Mouse (Mus musculus) midbrain, embryonic 14.5 days (tissue): ENCODE data around the gene Psmf1. TPM values are rescaled to one million over a fixed set of nuclear protein-coding genes. Genes with fewer than 3 reads are reported as not detected.
A peak's percentile ranks its signal among the peaks of the same experiment; 100 is the strongest.

ENCODE experiments used
- ATAC-seq: fragments of 200-750 bp; cut with Nextera tagmentation; 2 replicates; pipeline ENCODE4 v1.8.0; 2017; ENCODE audit warnings: moderate number of reproducible peaks, moderate library complexity; ENCODE audit not compliant: low FRiP score, low TSS enrichment
- DNase-seq: peaks from one replicate; pipeline ENCODE4 v3.0.0-alpha.2; 2015
- H3K27ac ChIP-seq: fragments of 300-500 bp; sonication (generic); replicated peaks from 2 replicates; pipeline ENCODE4 v1.5.1; 2014; ENCODE audit warnings: mild to moderate bottlenecking, low read depth, low read length, moderate library complexity
- H3K27me3 ChIP-seq: fragments of 300-500 bp; sonication (generic); 2 replicates; pipeline ENCODE4 v1.6.1; 2014; ENCODE audit warnings: low read length, control low read depth, mixed read lengths; ENCODE audit not compliant: control insufficient read depth, insufficient read depth
- H3K36me3 ChIP-seq: fragments of 300-500 bp; sonication (generic); 2 replicates; pipeline ENCODE4 v1.6.1; 2014; ENCODE audit warnings: low read length, control low read depth; ENCODE audit not compliant: control insufficient read depth, insufficient read depth
- H3K4me1 ChIP-seq: fragments of 300-500 bp; sonication (generic); 2 replicates; pipeline ENCODE4 v1.6.1; 2014; ENCODE audit warnings: mild to moderate bottlenecking, antibody characterized with exemption, low read length, control low read depth; ENCODE audit not compliant: control insufficient read depth, insufficient read depth
- H3K4me2 ChIP-seq: fragments of 300-500 bp; sonication (generic); 2 replicates; pipeline ENCODE4 v1.6.1; 2014; ENCODE audit warnings: mild to moderate bottlenecking, low read length, moderate library complexity
- H3K4me3 ChIP-seq: fragments of 300-500 bp; sonication (generic); replicated peaks from 2 replicates; pipeline ENCODE4 v1.5.1; 2014; ENCODE audit warnings: low read depth, low read length
- H3K9ac ChIP-seq: fragments of 300-500 bp; sonication (generic); replicated peaks from 2 replicates; pipeline ENCODE4 v1.6.1; 2014; ENCODE audit warnings: mild to moderate bottlenecking, low read length, moderate library complexity
- H3K9me3 ChIP-seq: fragments of 300-500 bp; sonication (generic); 2 replicates; pipeline ENCODE4 v1.6.1; 2016; ENCODE audit warnings: low read length, control low read depth, mixed read lengths; ENCODE audit not compliant: control insufficient read depth
- WGBS: fragments of 180-500 bp; shearing (Covaris S2); extraction: QIAGEN DNeasy Blood & Tissue Kit; methylation state at CpG from one replicate; pipeline ENCODE4 v1.1.7; 2014; 5-methylcytosine and 5-hydroxymethylcytosine counted together
- polyA plus RNA-seq: library from polyadenylated mRNA; unstranded; fragments of >200 nt; fragmentation: Nextera tagmentation; extraction: Ambion mirVana; gene quantifications from 2 replicates; pipeline ENCODE4 v1.2.1, GENCODE M21; 2014

Gene Psmf1
- polyA plus RNA-seq, 1 experiment from 2014 or later = 69.1 TPM

DNA sequence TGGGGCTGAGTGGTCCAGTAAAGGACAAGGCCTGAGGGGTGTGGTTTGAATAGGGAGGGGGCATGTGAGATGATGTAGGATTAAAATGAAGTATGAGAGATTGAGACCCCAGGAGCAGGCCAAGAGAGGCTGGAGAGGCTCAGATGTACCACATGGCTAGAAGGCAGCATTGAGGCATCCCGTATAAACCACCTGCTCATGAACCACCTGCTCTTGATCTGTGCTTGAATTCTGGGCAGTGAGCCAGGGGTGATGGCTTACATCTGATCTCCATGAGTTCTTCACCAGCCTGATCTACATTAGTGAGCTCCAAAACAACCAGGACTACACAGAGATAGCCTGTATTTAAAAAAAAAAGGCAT is 73.0 kb downstream of the Psmf1 start:
- no peak overlapping the region for H3K4me3 ChIP-seq
- no peaks in the 10 kb centered on the region for H3K36me3 ChIP-seq
- no peak overlapping the region for H3K4me2 ChIP-seq
- H3K4me1 ChIP-seq = no peaks in the 10 kb centered on the region
- DNase-seq (no peak), ATAC-seq (no peak)
- WGBS = 71% methylated on average over 1 of the region's 1 CpGs
- H3K27me3 ChIP-seq = no peaks in the 10 kb centered on the region
- H3K9me3 ChIP-seq = no peaks in the 10 kb centered on the region
- no peak overlapping the region for H3K27ac ChIP-seq
- no peak overlapping the region for H3K9ac ChIP-seq

DNA sequence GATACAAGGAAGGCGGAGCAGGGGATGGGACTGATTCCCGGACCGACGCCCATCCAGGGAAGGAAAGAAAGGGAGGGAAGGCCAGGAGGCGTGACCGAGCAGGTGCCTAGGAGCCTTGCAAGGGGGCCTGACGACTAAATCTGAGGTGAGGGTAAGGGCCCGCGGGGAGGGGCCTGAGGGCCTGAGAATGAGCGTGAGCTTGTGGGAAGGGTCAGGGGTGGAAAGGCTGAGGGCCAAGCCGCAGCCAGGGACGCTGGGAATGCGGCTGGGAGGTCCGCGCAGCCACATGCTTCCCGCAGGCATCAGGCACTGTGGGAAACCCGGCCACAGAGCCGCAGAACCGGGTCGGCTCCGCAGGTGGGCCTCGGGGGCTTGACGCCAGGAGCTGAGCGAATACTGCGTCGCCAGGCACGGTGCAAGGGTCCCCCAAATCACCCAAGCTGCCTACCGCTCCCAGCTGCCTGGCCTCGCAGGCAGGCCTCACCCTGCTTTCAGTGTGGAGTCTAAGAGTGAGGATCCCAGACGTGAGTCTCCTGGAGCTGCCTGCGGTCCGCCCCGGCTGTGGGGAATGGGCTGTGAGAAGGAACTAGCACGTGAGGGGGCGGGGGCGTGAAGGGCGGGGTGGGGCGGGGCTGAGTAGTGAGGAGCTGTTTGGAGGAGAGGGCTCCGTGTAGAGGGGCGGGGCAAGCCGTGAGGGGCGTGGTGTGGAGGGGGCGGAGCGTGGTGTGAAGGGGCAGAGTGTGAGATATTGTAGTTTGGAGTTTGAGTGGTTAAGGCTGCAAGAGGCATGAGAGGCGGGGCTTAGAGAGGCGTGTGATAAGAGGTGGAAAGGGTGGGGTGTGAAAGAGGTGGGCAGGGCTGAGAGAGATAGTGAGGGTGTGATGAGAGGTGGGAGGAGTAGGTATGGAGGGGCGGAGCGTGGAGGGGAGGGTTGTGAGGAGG is 73.7 kb downstream of the Psmf1 start:
- H3K4me1 ChIP-seq = no peaks in the 10 kb centered on the region
- H3K4me3 ChIP-seq = peak overlapping the region; percentile 4; the same call in 1 of the 2 replicates
- no peak for DNase-seq
- ATAC-seq = peak; percentile 63
- peak overlapping the region; percentile 41 for H3K4me2 ChIP-seq
- no peaks in the 10 kb centered on the region for H3K27me3 ChIP-seq
- H3K9me3 ChIP-seq = no peaks in the 10 kb centered on the region
- no peaks in the 10 kb centered on the region for H3K36me3 ChIP-seq
- H3K27ac ChIP-seq = no peak overlapping the region
- 35% methylated on average over 48 of the region's 48 CpGs for WGBS
- no peak overlapping the region for H3K9ac ChIP-seq

DNA sequence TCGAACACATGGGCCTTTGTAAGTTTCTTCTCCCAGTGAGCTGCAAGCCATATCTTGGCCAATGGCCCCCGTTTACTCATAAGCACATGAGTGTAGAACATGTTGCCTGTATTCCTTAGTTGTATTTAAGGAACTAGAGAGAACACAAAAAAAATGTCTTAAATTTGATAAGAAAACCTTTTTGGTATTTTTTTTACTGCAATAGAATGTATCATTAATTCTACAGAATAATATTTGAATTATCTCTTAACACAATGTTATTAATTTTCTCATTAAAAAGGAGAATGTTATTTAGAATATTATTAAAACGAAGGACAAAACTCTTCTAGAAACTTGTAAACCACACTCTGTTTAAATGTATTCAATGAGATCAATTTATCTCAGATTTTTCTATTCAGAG is 75.6 kb downstream of the Psmf1 start, which contains the start of gene Rad21l:
Gene Rad21l, minus strand, starts transcription at position 101 of the 400 bp plus-strand sequence.
- Histone ChIP-seq H3K36me3 (no peaks in the 10 kb centered on the region), H3K4me3 (no peak within 1 kb of the TSS), H3K27ac (no peak within 1 kb of the TSS), H3K4me1 (no peaks in the 10 kb centered on the region), H3K9me3 (no peaks in the 10 kb centered on the region), H3K27me3 (no peaks in the 10 kb centered on the region), H3K4me2 (no peak within 1 kb of the TSS), H3K9ac (no peak within 1 kb of the TSS)
- DNase-seq = no peak
- 76% methylated on average over 3 of the region's 3 CpGs for WGBS
- ATAC-seq = no peak

Other genes starting within 250 kb of the Psmf1 start
- gene Fkbp1a, start 201.7 kb downstream of the Psmf1 start, polyA plus RNA-seq = 547 and 602 TPM in 2 replicates
- 0.50 and 0.62 TPM in 2 replicates for gene Sdcbp2, start 171.6 kb downstream of the Psmf1 start, polyA plus RNA-seq
- gene Snph, start 111.6 kb downstream of the Psmf1 start, polyA plus RNA-seq = 17.2 and 18.3 TPM in 2 replicates
- gene Rad21l, start 75.7 kb downstream of the Psmf1 start, polyA plus RNA-seq = 0.13 TPM in 1 of 2 replicates, not detected in the other
- 20.7 and 25.0 TPM in 2 replicates for gene Tmem74b, start 42.2 kb downstream of the Psmf1 start, polyA plus RNA-seq
- gene Rspo4, start 98.7 kb upstream of the Psmf1 start, polyA plus RNA-seq = 0.32 TPM in 2 replicates
- gene Angpt4, start 167.0 kb upstream of the Psmf1 start, polyA plus RNA-seq = 0.17 TPM in 1 of 2 replicates, not detected in the other
- 55.8 and 67.5 TPM in 2 replicates for gene Fam110a, start 236.0 kb upstream of the Psmf1 start, polyA plus RNA-seq